In genomic region chr1:92648197-92648596, GRCm38 (mm10) we compare ENCODE assay signal across 9 mouse cellular contexts. TPM values are rescaled to one million over a fixed set of nuclear protein-coding genes. Genes with fewer than 3 reads are reported as not detected.
A peak's percentile ranks its signal among the peaks of the same experiment; 100 is the strongest.
DNase-seq lines count a peak whose midpoint lies in the region; ATAC-seq lines count a peak whose summit lies in the region.
"Had no signal": no experiment of that assay in that cellular context is flagged by ENCODE, and none has a peak within 500 bp of the region (broad histone marks: within the 10 kb centered on the region; RNA-seq: fewer than 3 reads in every experiment).

No protein-coding gene starts in this region.

- no peak overlapping the region for H3K4me3 ChIP-seq in heart, embryonic 12.5 days
- no peak overlapping the region for H3K4me3 ChIP-seq in forebrain, embryonic 16.5 days (replicated peaks; ENCODE audit: low read length)

- no peak for DNase-seq in heart, postnatal 14 days
- peak; percentile 91 for DNase-seq in 416B (ENCODE audit: low read depth)
- DNase-seq in cerebellum, postnatal 4 days (ENCODE audit: low spot score in 2 of 2), result no peak
- no peak for DNase-seq in ovary, postnatal 36 days (ENCODE audit: low spot score)
- DNase-seq in kidney, postnatal 25 days, result no peak

- intact Hi-C loops in heart, postnatal 14 days (cut with DNase I), result loop anchor here (2.0 kb wide), 1 partner anchor 187 kb away; no protein-coding TSS in a partner anchor

- no peak overlapping the region for H3K27ac ChIP-seq in heart, embryonic 12.5 days (ENCODE audit: poor library complexity, severe bottlenecking)
- no peak overlapping the region for H3K27ac ChIP-seq in forebrain, embryonic 16.5 days (ENCODE audit: low read length)

- H3K4me1 ChIP-seq in heart, embryonic 12.5 days (replicated peaks), result no peaks in the 10 kb centered on the region
- H3K4me1 ChIP-seq in forebrain, embryonic 16.5 days (replicated peaks; ENCODE audit: control insufficient read depth, insufficient read depth, low read length), result 0 out of 2 replicates have a peak, but pooled peaks cover 2% of the 10 kb centered on the region

- peaks cover 55% of the 10 kb centered on the region for H3K27me3 ChIP-seq in heart, embryonic 12.5 days (replicated peaks)
- H3K27me3 ChIP-seq in forebrain, embryonic 16.5 days (replicated peaks; ENCODE audit: control insufficient read depth, insufficient read depth, low read length), result no peaks in the 10 kb centered on the region

- WGBS in heart, embryonic 12.5 days, result 37% methylated on average over 10 of the region's 10 CpGs
- WGBS in forebrain, embryonic 16.5 days, result 50% methylated on average over 10 of the region's 10 CpGs

- H3K36me3 ChIP-seq in heart, embryonic 12.5 days, result no peaks in the 10 kb centered on the region
- no peaks in the 10 kb centered on the region for H3K36me3 ChIP-seq in forebrain, embryonic 16.5 days (ENCODE audit: control insufficient read depth, insufficient read depth)

- ATAC-seq in heart, embryonic 12.5 days (ENCODE audit: insufficient number of reproducible peaks, low FRiP score), result no peak
- ATAC-seq in forebrain, embryonic 16.5 days, result peak; percentile 11; the same call in 1 of the 2 replicates
- peak; percentile 53 for ATAC-seq in megakaryocyte, adult 5-6 weeks (ENCODE audit: poor library complexity, severe bottlenecking)

- H3K4me2 ChIP-seq in heart, embryonic 12.5 days, result 0 out of 2 replicates have a peak overlapping the region, but pooled peaks have one; percentile 9
- H3K4me2 ChIP-seq in forebrain, embryonic 16.5 days (ENCODE audit: low read length), result no peak overlapping the region

- no peaks in the 10 kb centered on the region for H3K9me3 ChIP-seq in heart, embryonic 12.5 days (replicated peaks)
- no peaks in the 10 kb centered on the region for H3K9me3 ChIP-seq in forebrain, embryonic 16.5 days (ENCODE audit: control insufficient read depth, low read length)

- H3K9ac ChIP-seq in heart, embryonic 12.5 days, result no peak overlapping the region
- no peak overlapping the region for H3K9ac ChIP-seq in forebrain, embryonic 16.5 days (replicated peaks; ENCODE audit: low read depth, low read length)

RNA-seq across cellular contexts. Expression of gene Otos, which starts 0.4 kb away (rescaled TPM):
- not detected in 2 replicates for polyA plus RNA-seq in heart, embryonic 12.5 days (2016; fragmentation: Nextera tagmentation; extraction: Ambion mirVana)
- not detected for total RNA-seq in heart, postnatal 14 days (2021)
- 0.07 and 0.33 TPM in 2 replicates for polyA plus RNA-seq in forebrain, embryonic 16.5 days (2015; fragmentation: Nextera tagmentation; extraction: Ambion mirVana)
- total RNA-seq in megakaryocyte, adult 5-6 weeks (2015), result 0.85 and 2.8 TPM in 2 replicates
- total RNA-seq in megakaryocyte, adult 5-6 weeks (2017), result 0.53 and 1.8 TPM in 2 replicates
- polyA plus RNA-seq: stomach, embryonic 14.5 days had no signal

RNA-seq across cellular contexts. Expression of gene Cops9, which starts 6.4 kb away (rescaled TPM):
- polyA plus RNA-seq in heart, embryonic 12.5 days (2016; fragmentation: Nextera tagmentation; extraction: Ambion mirVana), result 348 and 375 TPM in 2 replicates
- 100 to 1,000 TPM; 217 to 236 TPM for total RNA-seq in heart, postnatal 14 days (2021)
- polyA plus RNA-seq in forebrain, embryonic 16.5 days (2015; fragmentation: Nextera tagmentation; extraction: Ambion mirVana), result 462 and 475 TPM in 2 replicates
- total RNA-seq in megakaryocyte, adult 5-6 weeks (2015), result 178 and 190 TPM in 2 replicates
- 166 and 180 TPM in 2 replicates for total RNA-seq in megakaryocyte, adult 5-6 weeks (2017)

RNA-seq across cellular contexts. Expression of gene Olfr12, which starts 30.6 kb away (rescaled TPM):
- not detected in 2 replicates for polyA plus RNA-seq in heart, embryonic 12.5 days (2016; fragmentation: Nextera tagmentation; extraction: Ambion mirVana)
- not detected for total RNA-seq in heart, postnatal 14 days (2021)
- not detected in 2 replicates for polyA plus RNA-seq in forebrain, embryonic 16.5 days (2015; fragmentation: Nextera tagmentation; extraction: Ambion mirVana)
- total RNA-seq in megakaryocyte, adult 5-6 weeks (2015), result not detected in 2 replicates
- not detected in 2 replicates for total RNA-seq in megakaryocyte, adult 5-6 weeks (2017)
- polyA plus RNA-seq: stomach, embryonic 14.5 days had no signal

RNA-seq across cellular contexts. Expression of gene Olfr1410, which starts 42.6 kb away (rescaled TPM):
- polyA plus RNA-seq in heart, embryonic 12.5 days (2016; fragmentation: Nextera tagmentation; extraction: Ambion mirVana), result not detected in 2 replicates
- total RNA-seq in heart, postnatal 14 days (2021), result not detected
- not detected in 2 replicates for polyA plus RNA-seq in forebrain, embryonic 16.5 days (2015; fragmentation: Nextera tagmentation; extraction: Ambion mirVana)
- total RNA-seq in megakaryocyte, adult 5-6 weeks (2015), result not detected in 2 replicates
- not detected in 2 replicates for total RNA-seq in megakaryocyte, adult 5-6 weeks (2017)
- polyA plus RNA-seq: stomach, embryonic 14.5 days had no signal

RNA-seq across cellular contexts. Expression of gene Olfr1411, which starts 54.0 kb away (rescaled TPM):
- polyA plus RNA-seq in heart, embryonic 12.5 days (2016; fragmentation: Nextera tagmentation; extraction: Ambion mirVana), result not detected in 2 replicates
- not detected for total RNA-seq in heart, postnatal 14 days (2021)
- polyA plus RNA-seq in forebrain, embryonic 16.5 days (2015; fragmentation: Nextera tagmentation; extraction: Ambion mirVana), result not detected in 2 replicates
- total RNA-seq in megakaryocyte, adult 5-6 weeks (2015), result not detected in 2 replicates
- total RNA-seq in megakaryocyte, adult 5-6 weeks (2017), result not detected in 2 replicates
- polyA plus RNA-seq: stomach, embryonic 14.5 days had no signal
